Mouse (Mus musculus) heart, postnatal 14 days (tissue): ENCODE data around the gene Zfyve1. TPM values are rescaled to one million over a fixed set of nuclear protein-coding genes. Genes with fewer than 3 reads are reported as not detected.
A peak's percentile ranks its signal among the peaks of the same experiment; 100 is the strongest.

Experiments used
- DNase-seq, 2 experiments: peaks; one replicate each; pipeline ENCODE4 v3.0.0; 2021 to 2022
- intact Hi-C: fragments of 180-260 bp; cut with DNase I; formaldehyde crosslinking; loops from one replicate; pipeline ENCODE4 v1.15.1; 2025
- total RNA-seq, 2 experiments: library from RNA; stranded (reverse); gene quantifications; 2 replicates each; pipeline ENCODE4 v1.2.3; 2021

The Zfyve1 gene
- total RNA-seq, 2 experiments from 2014 or later: 17.9 to 18.4 TPM

DNA sequence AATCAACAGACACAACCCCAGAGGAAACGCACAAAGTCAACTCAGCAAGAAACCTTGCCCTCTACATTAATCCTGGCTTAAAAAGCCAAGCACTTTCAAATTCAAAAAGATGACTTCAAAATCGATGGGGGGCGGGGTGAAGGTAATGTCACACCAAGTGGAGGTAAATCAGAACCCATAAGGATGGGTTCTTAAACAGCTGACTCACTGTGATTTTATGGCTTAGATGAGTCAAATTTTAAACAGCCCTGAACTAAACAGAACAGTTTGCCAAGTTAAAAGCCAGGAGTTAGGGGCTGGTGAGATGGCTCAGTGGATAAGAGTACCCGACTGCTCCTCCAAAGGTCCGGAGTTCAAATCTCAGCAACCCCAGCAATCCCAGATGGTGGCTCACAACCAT is 10.4 kb downstream of the Zfyve1 start:
- DNase-seq: no peak
- intact Hi-C loops: no loop called here

DNA sequence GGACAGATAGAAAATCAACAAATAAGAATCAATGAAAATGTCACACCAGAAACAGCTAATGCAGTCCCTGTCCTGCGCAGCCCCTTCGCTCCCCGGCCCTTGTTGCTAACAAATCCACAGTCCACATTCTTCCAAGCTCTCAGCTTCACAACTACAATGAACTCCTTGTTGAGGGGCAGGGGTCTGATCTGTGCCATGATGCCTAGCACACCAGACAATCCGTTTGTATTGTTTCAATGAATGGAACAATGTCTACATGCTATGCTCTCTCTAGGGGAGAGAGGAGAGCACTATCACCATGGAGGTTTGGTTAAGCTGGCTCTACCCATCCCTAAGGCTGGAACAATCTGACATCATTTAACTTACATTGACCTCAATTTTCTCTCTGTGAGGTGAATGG is 14.3 kb downstream of the Zfyve1 start:
- no peak for DNase-seq
- intact Hi-C loops: no loop called here

DNA sequence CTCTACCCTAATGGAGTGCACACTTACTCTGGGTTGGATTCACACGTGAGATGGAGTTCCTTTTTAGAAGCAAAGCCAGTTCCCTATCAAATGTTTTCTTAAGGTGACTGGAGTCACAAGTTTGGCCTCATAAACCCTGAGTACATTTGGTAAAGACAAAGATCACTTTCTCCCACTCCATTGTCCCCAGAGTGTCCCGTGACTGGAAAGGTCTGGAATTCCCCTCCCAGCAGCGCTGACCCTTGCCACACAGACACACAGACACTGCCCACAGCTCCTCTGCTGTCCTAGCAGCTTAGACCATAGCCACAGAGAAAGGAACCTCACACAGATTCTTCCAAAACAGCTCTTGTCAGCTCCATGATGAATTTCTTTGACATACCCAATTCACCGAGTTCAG is 14.9 kb downstream of the Zfyve1 start:
- intact Hi-C loops: no loop called here
- DNase-seq: no peak

DNA sequence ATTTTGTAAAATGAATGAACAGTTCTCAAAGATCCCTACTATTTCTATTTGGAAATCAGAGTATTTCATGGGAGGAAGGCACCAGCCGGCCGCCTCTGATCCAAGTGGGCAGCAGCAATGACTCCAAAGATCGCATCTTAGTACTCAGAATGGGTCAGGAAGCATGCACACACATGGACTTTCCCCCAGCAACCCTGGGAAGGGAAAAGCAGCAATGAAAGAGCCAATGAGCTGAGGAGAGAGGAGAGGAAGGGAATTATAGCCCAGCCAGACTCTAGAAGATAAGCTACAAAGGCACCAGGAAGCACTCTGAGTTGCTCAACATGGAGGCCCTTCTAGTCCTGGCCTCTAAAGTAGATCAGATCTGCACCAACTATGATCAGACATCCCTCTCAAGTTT is 16.7 kb downstream of the Zfyve1 start:
- intact Hi-C loops: no loop called here
- no peak for DNase-seq

DNA sequence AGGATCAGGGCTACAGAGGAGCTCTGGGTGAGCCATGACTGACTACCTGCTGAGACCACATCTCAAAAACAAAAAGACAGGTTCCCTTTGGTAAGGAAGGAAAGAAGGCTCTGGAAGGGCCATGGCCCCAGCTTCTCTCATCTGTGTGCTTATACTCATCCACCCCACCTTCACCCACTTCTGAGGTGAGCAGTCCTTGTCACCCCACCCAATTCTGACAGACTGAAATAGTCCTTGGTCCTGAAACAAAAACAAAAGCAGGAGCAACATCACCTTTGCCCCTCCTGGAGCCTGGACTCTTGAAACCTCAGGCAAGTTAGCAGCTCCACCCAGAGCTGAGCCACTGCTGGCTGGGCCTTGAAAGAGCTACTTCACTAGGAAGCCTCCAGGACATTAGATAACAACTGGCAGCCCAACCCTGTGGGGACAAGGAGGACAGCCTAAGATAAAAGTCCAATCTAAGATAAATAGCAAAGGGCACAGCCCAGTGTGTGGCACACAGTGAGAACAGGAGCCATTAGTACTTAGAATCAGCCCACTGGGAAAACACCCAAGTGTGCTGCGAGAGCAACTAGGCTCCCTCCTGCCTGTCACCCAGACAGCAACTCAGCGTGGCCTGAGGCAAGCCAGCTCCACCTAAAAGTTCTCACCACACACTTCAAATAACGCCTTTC is 18.0 kb downstream of the Zfyve1 start:
- intact Hi-C loops: no loop called here
- DNase-seq: peak; percentile 18 to 33

DNA sequence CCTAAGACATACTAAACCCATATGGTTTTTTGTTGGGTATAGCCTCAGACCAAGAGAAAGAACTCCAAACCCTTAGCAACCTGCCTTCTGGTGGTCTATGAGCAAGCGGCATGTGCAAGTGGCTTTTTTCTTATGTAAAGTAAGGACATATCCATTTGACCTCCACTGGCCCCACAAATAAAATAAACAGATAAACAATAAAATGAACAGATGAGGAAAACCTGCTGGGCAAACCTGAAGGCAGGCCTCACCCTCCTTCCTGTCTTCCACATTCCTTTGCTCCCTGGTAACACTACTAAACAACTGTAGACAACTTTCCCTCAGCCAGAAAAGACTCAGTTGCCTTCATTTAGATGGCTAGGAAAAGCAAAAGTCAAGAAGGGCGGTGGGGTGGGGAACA is 18.7 kb downstream of the Zfyve1 start:
- intact Hi-C loops: no loop called here
- no peak for DNase-seq

DNA sequence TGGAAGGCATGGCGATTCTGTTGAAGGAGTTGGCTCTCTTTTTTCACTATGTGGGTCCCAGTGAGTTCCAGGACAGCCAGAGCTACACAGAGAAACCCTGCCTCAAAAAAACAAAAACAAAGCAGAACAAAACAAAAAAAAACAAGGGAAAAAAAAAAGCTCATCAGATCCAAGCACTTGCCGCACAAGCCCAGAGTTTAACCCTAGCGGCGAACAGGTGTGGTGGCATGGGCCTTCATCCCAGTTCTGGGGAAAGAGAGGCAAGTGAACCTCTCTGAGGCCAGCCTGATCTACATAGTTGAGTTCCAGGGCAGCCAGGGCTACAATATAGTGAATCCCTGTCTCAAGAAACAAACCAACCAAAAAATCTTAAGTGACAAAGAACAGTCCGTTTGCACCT is 19.6 kb downstream of the Zfyve1 start:
- intact Hi-C loops: no loop called here

DNA sequence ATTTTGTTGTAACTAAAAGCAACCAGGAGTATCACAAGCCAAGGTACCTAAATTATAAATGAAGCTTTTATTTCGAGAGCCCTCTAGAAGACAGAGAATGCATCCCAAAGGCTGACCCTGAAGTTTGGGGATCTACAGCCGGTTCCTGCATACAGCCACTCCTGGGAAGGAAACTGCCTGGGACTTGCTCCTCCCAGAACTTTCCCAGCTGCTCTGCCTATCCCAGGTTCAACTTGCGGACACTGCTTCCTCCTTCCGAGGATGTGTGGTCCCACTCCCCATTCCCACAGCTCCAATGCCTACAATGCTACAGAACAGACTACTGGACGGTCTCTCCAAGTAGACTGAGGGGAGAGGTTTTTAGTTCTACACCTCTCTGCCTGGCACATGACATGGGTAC is 24.3 kb downstream of the Zfyve1 start:
- intact Hi-C loops: no loop called here

More for the DNA sequence above, 19.6 kb downstream of the Zfyve1 start:
- no peak for DNase-seq

DNA sequence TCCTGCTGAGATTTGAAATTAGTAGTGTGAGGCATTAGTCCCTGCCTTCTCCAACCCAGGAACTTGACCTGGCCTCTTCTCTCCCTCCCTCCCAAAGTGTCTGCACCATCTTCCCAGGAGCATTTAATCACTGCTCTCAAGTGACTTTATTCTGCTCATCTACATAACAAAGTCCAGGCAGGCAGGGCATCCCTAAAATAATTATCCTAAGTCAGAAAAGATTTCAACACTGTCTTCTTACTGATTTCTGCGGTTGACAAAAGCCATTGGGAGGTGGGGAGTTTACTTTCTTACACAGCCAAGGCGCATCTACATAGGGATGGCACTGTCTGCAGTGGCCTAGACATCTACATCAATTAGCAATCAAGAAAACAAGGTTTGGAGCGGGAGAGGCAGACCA is 27.2 kb downstream of the Zfyve1 start:
- intact Hi-C loops: no loop called here
- DNase-seq: no peak

More for the DNA sequence above, 24.3 kb downstream of the Zfyve1 start:
- DNase-seq: no peak

DNA sequence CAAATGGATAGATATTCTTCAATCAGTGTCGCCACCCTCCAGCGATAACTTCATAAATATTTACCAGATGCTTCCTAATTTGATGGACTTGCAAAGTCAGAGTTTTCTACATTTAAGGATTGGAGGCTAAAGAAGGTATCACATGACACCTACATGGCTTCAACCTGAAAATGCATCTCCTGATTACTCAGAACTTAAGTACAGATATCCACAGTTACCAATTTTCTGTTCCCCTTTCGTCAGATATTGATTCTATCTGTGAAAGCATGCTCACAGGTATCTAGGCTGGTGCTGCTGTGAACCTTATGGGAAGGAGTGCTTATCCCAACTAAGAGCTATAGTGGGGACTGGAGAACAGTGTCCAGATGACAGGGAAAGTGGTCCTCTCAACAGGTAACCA is 34.4 kb downstream of the Zfyve1 start:
- no peak for DNase-seq
- intact Hi-C loops: no loop called here

DNA sequence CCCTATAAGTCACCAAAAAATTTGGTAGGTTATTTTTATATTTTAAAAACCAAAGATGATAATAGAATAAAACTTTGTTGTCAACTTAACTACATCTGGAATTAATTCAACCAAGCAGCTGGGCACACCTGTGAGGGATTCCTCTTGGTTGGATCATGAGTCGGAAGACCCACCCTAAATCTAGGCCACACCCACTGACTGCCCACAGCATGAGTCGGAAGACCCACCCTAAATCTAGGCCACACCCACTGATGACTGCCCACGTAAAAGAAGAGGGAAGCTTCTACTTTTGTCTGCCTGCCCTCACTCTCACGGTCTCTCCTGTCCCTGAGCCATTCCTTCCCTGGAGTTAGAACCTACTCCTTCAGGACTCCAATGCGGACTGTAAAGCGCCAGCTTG is 36.8 kb downstream of the Zfyve1 start:
- intact Hi-C loops: no loop called here
- DNase-seq: peak in 1 of 2 experiments; percentile 14

DNA sequence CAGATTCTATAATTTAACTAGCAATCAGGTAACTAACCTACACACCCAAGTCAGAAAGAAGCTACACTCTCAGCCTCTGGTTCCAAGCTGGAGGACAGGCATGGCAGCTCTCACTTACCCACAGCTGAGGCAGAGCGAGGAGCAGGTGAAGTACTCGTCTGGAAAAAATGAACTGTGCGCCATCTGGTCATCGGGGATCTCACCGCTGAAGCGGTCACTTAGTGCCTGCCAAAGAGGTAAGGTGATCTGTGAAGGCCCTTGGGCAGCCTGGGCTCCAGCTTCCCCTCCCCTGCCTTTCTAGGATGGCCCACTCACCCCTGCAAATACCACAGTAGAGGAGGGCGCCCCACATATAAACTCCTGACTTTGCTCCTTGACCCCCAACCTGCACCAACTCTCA is 38.5 kb downstream of the Zfyve1 start:
- DNase-seq: no peak
- intact Hi-C loops: no loop called here

DNA sequence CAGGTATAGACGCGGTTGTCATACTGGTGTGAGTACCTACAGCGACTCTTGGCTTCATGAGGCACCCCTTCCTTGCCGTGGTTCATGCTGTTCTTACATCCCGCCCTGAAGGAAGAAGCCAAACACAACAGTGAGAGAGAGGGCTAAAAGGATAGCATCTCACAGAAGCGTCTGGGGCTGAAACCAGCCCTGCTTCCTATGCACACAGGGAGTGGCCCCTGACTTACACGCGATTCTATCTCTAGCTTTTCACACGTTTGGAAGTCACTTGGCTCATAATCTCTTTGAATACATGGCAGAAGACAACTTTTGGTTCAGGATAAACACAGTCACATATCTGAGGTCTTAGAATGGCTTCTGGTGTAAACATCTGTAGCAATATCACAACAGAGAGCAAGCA is 41.4 kb downstream of the Zfyve1 start:
- no peak for DNase-seq
- intact Hi-C loops: no loop called here

DNA sequence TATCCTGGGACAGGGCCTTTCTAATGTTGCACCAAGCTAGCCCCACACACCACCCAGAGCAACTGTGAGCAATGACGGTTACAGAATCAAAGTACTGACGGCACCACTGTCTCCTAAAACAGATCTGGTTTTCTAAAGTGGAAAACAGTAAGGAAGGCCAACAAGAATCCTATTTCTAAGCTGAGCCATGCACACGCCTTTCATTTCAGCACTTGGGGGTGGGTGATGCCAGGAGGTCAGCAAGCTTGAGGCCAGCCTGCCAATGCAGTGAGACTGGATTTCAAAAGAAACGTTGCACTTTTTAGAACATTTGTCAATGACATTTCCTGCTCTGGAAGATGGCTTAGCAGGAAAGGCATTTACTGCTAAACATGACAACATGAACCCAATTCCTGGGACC is 43.2 kb downstream of the Zfyve1 start:
- intact Hi-C loops: no loop called here
- DNase-seq: no peak

DNA sequence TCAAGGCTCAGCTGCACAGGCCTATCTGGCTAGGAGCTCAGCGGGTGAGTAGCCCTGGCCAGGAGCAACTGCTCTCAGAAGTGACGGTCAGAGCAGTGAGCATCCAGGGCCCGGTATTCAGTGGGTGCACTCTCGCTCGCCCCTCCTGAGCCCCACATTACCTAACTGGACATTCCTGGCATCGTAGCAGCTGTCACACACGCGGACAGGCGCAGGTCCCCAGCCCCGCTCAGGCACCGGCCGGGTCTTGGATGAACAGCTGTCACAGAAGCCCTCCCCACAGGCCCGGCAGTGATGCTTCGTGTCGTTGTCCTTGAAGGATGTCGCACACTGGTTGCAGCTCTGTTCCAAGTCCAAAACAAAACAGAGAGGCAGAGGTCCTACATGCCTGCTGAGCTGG is 45.7 kb downstream of the Zfyve1 start:
- no peak for DNase-seq
- intact Hi-C loops: no loop called here

DNA sequence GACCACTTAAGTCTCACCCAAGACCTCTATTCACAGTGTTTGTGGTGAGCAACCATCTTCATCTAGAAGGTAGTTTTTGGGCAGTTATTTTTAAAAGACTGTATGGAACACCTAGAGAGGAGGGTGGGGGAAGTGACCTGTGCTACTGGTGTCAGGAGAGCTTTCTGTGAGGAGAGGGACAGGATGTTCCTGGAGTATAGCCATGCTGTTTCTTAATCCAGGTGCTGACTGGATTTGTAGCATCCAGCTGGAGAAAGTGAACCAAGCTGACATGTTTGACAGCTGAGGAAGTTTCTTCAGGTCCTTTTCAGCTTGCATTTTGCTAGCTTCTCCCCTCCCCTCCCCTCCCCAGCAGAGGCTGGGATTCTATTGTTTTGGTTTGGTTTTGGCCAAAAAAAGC is 52.2 kb downstream of the Zfyve1 start:
- intact Hi-C loops: no loop called here
- DNase-seq: no peak

DNA sequence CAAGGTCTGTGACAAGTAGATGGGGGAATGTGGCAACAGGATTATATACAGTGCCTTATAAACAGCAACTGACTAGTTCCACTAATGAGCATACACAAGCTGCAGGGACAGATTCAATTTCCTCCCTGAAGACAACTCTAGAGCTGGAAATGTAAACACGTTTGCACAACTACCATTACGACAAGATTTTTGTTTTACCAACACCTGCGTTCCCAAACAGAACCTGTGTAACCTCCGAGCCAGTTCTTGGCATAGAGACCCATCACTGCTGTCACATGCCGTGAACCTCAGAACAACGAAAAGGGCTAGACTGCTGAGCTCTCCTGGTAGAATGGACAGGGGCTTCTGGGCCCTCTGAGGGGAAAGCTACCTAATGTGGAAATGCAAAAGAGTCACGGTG is 53.0 kb downstream of the Zfyve1 start:
- DNase-seq: no peak
- intact Hi-C loops: no loop called here

DNA sequence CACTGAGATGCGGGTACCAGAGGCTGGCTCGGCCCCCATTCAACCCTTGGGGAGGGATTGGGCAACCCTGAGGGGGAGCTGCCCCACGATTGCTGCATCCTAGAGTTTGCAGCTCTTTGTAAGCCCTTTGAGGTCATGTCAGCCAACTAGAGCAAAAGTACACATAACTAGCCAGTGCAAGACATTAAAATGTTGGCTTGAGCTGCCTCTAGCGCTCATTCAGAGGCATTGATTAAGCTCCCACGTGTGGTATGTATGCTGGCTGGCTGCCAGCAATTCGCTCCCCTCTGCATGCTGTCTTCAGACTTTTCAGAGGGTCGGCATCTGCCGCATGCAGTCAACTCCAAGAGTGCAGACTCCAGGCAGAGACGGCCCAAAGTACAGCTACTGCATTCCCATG is 61.0 kb downstream of the Zfyve1 start:
- DNase-seq: no peak
- intact Hi-C loops: no loop called here

DNA sequence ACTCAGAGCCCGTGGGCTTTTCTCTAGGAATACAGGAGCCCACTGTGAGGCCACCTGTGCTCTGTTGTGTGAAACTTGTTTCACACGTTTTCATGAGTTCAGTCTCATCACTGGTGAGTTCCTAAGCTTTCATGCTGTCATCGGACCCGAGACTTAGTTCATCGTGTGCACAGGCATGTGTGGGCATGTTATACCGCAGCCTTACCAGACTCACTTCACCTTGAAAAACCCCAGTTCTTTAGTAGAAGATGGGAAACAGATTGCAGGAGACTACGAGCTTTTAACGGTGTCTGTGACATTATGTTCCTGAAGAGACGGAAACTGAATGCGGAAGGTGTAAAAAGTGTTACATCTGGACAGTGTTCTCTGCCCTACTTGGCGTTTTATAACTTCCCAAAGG is 61.6 kb downstream of the Zfyve1 start:
- intact Hi-C loops: no loop called here
- DNase-seq: no peak

DNA sequence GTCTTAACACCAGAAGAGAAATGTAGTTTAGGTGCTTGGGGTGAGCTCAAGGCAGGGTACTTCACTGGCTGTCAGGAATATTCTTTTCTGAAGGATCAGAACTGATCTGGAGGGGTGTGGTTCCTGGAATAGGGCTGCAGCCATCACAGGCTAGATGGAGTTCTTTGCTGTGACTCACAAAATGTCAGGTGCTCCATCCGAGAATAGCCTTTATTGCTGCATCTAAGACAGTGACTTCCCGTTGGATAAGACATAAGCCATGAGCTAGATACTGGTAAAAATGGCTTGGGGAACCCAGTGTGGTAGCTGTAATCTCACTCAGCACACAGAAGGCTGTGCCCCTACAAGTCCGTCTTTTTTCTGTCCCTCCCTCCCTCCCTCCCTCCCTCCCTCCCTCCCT is 62.8 kb downstream of the Zfyve1 start:
- intact Hi-C loops: no loop called here
- no peak for DNase-seq

DNA sequence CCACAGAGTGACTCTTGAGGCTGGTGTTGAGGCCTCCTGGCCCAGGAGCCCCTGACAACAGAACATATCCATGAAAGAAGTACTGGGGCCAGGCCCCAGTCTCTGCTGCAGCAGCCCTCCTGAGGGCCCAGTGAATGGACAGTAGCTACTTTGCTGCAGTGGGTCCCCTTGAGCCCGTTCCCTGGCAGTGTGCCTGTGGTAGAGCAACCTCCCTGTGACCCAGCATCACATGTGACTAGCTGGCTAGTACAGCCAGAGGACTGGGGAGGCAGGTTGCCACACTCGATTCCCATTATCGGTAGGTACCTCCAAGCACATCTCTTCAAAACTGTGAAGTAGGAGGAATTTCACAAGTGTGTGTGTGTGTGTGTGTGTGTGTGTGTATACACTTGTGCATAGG is 64.1 kb downstream of the Zfyve1 start:
- intact Hi-C loops: no loop called here
- peak; percentile 30 to 38 for DNase-seq

DNA sequence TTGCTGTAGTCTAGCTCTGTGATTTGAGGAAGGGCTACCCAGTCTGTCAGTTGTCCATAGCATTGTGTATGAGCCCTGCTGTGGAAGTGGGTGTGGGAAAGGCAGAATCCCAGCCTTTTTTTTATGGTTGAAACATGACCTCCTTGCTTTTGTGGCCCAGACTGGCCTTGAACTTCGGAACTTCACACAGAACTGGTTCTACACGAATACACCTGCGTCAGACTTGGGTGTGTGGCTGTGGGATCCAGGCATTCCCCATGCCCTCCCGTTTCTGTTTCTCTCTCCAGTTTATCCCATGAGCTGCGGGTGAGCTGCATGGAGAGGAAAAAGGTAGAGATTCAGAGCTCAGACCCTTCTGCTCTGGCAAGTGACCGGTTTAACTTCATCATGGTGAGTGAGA is 65.0 kb downstream of the Zfyve1 start:
- intact Hi-C loops: no loop called here
- DNase-seq: no peak

DNA sequence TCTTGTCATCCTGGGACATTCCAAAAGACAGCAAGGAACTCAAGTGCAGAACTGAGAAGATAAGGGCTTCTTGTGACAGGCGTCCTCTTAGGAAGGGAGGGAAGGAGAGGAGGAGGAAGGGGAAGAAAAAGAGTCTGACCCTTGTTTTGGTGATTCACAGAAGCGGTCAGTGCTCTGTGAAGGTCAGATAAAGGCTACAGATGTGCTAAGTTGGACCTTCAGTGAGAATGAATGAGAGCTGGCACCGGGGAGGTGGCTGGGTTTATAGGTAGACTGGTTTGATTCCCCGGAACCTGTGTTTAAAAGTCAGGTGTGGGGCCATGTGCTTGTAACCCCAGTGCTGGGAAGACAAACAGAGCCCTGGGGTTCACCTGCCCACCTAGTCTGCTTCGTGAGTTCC is 68.4 kb downstream of the Zfyve1 start:
- intact Hi-C loops: no loop called here
- no peak for DNase-seq
